Mouse (Mus musculus): ENCODE results near the gene Olfr613.
"Not testable (repeated sequence)": the region's sequence is repeated elsewhere in the genome, so short reads cannot be mapped to it uniquely, and the experiment has no call there.

Gene Olfr613

DNA sequence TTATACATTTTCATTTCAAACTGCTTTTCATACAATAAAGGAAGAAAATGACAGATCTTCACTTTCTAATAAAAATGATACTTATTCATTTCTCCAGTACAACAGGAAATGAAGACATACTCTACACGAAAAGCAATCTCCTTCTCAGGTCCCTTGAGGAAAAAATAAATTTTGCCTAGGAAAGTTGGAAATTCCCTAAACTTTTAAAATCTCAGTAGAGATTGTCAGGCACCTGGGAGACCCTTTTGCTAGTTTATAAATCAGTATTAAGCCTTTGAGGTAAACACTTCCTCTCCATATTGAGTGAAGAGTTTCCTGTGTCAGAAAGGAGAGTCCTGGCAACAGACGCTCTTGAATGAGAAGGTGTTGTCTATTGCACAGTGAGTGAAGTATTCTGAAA, at the start of gene Olfr613:
Gene Olfr613 (plus strand): TSS at position 301 of the 400 bp plus-strand sequence.
- DNase-seq = no peak

DNA sequence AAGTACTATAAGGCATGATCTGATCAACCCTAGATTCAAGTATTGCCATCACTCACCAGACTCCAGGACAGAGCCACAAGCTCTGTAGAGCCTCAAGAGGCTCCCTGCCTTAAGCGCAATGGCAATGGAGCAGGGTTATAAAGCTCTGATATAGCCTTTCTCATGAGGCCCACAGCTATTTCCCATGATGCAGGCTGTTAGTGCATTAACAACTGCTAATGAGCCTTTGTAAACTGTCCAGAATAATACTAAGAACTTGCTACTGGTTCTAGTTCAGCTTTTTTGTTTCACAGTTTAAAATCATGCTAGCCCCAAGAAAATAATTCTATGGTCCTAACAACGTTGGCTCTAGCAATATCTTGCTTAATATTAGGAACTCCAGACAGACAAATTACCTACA, 35.9 kb upstream of the Olfr613 start, which contains the start of gene Olfr610:
Gene Olfr610 (minus strand): TSS at position 101 of the 400 bp plus-strand sequence.
- DNase-seq = no peak

DNA sequence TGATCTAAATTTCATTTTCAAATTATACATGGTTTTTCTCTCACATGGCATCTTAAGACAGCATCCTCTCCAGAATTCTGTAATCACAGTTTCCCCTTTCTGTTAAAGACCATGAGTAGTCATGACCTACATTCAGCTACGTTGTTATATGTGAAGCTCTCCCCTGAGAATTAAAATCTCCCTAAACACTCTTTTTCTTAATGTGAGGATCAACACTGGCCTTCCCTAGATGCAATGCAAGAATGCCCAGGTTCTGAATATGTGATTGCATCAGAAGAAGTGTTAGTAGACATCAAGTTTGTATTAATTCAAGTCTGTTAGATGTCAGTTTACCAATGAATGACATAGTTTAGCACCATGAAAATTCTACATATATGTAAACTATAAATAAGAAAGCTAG, 27.1 kb upstream of the Olfr613 start, which contains the start of gene Olfr611:
Gene Olfr611 (minus strand): TSS at position 101 of the 400 bp plus-strand sequence.
- not testable (repeated sequence) for DNase-seq

DNA sequence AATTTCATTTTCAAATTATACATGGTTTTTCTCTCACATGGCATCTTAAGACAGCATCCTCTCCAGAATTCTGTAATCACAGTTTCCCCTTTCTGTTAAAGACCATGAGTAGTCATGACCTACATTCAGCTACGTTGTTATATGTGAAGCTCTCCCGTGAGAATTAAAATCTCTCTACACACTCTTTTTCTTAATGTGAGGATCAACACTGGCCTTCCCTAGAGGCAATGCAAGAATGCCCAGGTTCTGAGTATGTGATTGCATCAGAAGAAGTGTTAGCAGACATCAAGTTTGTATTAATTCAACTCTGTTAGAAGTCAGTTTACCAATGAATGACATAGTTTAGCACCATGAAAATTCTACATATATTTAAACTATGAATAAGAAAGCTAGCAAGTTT, 5.3 kb upstream of the Olfr613 start, which contains the start of gene Olfr612:
Gene Olfr612 (minus strand): TSS at position 101 of the 400 bp plus-strand sequence.
- DNase-seq = not testable (repeated sequence)

DNA sequence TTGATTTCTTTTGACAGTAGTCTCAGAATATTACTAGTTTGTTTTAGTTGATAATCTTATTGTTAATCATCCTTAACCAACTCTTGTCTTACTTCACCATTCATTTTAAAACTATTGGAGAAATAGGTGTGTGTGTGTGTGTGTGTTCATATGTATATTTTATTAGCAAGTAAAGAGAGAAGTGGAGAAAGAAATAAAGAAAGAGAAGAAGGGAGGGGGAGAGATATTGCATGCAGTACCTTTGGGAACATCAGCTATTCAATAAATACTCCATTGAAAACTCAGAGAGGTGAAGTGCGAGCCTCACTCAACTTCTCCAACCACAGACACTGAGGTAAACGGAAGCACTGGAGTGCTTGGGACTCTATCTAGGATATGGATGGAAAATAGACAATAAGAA, 7.9 kb downstream of the Olfr613 start, which contains the start of gene Olfr615:
Gene Olfr615 (plus strand): TSS at position 301 of the 400 bp plus-strand sequence.
- DNase-seq = no peak

DNA sequence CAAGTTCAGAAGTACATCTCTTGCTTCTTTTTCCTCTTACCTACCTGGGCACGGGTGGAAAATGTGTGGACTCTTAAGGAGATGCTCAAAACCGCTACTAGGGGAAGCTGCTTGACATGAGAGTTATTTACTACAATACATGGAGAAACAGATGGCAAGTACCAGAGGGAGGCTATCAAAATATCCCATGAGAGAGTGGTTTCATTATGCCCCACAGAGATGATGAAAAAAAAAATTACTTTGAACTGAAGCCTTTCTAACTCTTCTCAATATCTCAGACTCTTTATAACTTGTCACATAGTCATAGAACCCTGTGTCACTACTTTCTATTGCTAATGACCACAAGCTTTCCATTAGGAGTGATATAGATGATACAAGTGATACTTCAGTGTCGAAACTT, 21.2 kb downstream of the Olfr613 start, which contains the start of gene Olfr616:
Gene Olfr616 (minus strand): TSS at position 101 of the 400 bp plus-strand sequence.
- no peak for DNase-seq

DNA sequence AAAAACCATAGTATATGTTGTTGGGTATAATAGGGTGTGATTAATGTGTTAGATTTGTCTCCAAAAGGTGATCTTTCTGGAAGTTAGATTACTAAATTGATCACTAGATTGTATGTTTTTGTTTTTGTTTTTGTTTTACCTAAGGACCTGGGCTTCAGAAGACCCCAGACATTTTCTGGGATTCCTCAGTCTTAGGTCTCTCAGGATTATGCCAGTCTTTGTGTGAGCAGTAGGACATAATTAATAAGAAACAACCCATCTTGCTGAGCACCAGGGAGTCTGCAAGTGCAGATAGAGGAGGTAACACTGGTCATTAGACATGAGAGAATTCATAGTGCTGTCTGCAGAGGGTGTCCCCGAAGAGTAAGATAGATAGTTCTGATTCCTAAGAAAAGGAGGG, 24.9 kb downstream of the Olfr613 start, which contains the start of gene Olfr617:
Gene Olfr617 (plus strand): TSS at position 301 of the 400 bp plus-strand sequence.
- DNase-seq = no peak

DNA sequence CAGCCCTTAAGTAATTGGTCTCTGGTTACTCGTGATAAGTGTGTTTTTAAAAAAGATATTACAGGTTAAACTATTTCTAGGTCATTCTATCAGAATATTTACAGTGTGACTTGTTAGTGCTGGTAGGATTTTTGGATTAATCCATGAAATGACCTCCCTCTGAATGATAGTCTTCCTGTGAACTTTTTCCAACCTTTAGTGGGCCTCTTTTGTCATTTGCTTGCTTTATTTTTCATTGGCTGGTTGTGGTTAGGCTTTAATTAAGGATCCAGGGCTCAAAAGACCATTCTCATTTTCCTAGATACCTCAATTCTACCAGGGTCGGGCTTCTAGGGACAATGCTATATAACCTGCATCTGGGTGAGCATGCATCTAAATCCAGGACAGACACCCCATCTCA, 41.9 kb downstream of the Olfr613 start, which contains the start of gene Olfr618:
Gene Olfr618 (plus strand): TSS at position 301 of the 400 bp plus-strand sequence.
- no peak for DNase-seq

DNA sequence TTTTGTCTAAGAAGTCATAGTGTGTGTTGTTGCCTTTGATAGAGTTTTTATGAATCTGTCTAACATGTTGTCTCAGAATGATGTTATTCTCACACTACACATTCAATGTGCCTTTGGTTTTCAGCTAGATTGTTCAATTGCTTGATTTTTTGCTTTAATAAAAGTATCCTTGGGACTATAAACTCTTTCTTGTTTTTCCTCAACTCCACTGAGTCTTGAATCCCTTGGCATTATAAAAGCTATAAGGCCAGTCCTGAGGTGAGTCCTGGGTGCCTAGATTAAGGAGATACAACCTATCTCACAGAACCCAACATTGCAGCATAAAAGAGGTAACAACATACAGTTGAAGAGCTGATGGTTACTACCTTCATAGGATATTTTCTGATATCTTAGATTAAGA, 52.4 kb downstream of the Olfr613 start, which contains the start of gene Olfr619:
Gene Olfr619 (plus strand): TSS at position 301 of the 400 bp plus-strand sequence.
- no peak for DNase-seq
